Mouse (Mus musculus) heart, embryonic 14.5 days (tissue): ENCODE results near the gene Ndufb10. TPM values are rescaled to one million over a fixed set of nuclear protein-coding genes. Genes with fewer than 3 reads are reported as not detected.
A peak's percentile ranks its signal among the peaks of the same experiment; 100 is the strongest.

Experiments used
- ATAC-seq: fragments of 200-750 bp; cut with Nextera tagmentation; 2 replicates; pipeline ENCODE4 v1.8.0; 2017; ENCODE audit warnings: low read depth, moderate TSS enrichment; ENCODE audit not compliant: insufficient number of reproducible peaks, insufficient read depth, low FRiP score
- H3K27ac ChIP-seq, 2 experiments: fragments of 200-500 bp in 1 of 2; fragments of 300-500 bp in 1 of 2; sonication (generic) in 1 of 2; replicated peaks in 1 of 2; 2 replicates each; pipeline ENCODE4 v1.5.1; 2012 to 2014; ENCODE audit warnings: low read depth in 2 of 2, low read length in 2 of 2, control low read depth in 1 of 2, mild to moderate bottlenecking in 1 of 2, mixed read lengths in 1 of 2; ENCODE audit not compliant: control insufficient read depth in 1 of 2, insufficient read depth in 1 of 2
- H3K27me3 ChIP-seq: fragments of 300-500 bp; sonication (generic); 2 replicates; pipeline ENCODE4 v1.6.1; 2014; ENCODE audit warnings: mild to moderate bottlenecking, low read length, control low read depth; ENCODE audit not compliant: control insufficient read depth, insufficient read depth
- H3K36me3 ChIP-seq: fragments of 300-500 bp; sonication (generic); 2 replicates; pipeline ENCODE4 v1.6.1; 2014; ENCODE audit warnings: mild to moderate bottlenecking, control low read depth, low read length, mixed read lengths; ENCODE audit not compliant: control insufficient read depth, insufficient read depth
- H3K4me1 ChIP-seq, 2 experiments: fragments of 200-500 bp in 1 of 2; fragments of 300-500 bp in 1 of 2; sonication (generic) in 1 of 2; 2 replicates each; pipeline ENCODE4 v1.6.1; 2012 to 2014; ENCODE audit warnings: low read length in 2 of 2, control low read depth in 1 of 2, mixed read lengths in 1 of 2; ENCODE audit not compliant: control insufficient read depth in 2 of 2, insufficient read depth in 2 of 2
- H3K4me2 ChIP-seq: fragments of 300-500 bp; sonication (generic); 2 replicates; pipeline ENCODE4 v1.6.1; 2014; ENCODE audit warnings: mild to moderate bottlenecking, low read length
- H3K4me3 ChIP-seq, 2 experiments: fragments of 200-500 bp in 1 of 2; fragments of 300-500 bp in 1 of 2; sonication (generic) in 1 of 2; 2 replicates each; pipeline ENCODE4 v1.5.1; 2012 to 2014; ENCODE audit warnings: low read length in 2 of 2, mild to moderate bottlenecking in 2 of 2, control low read depth in 1 of 2, low read depth in 1 of 2, moderate library complexity in 1 of 2; ENCODE audit not compliant: control insufficient read depth in 1 of 2, insufficient read depth in 1 of 2
- H3K9ac ChIP-seq: fragments of 300-500 bp; sonication (generic); 2 replicates; pipeline ENCODE4 v1.6.1; 2014; ENCODE audit warnings: mild to moderate bottlenecking, low read length
- H3K9me3 ChIP-seq: fragments of 300-500 bp; sonication (generic); 2 replicates; pipeline ENCODE4 v1.6.1; 2016; ENCODE audit warnings: low read length, control low read depth; ENCODE audit not compliant: control insufficient read depth
- whole genome bisulfite sequencing: fragments of 180-500 bp; shearing (Covaris S2); extraction: QIAGEN DNeasy Blood & Tissue Kit; methylation state at CpG from one replicate; pipeline ENCODE4 v1.1.7; 2014; 5-methylcytosine and 5-hydroxymethylcytosine counted together
- polyA plus RNA-seq: library from polyadenylated mRNA; unstranded; fragments of >200 nt; fragmentation: Nextera tagmentation; extraction: Ambion mirVana; gene quantifications from 2 replicates; pipeline ENCODE4 v1.2.1, GENCODE M21; 2014

Ndufb10 gene
- polyA plus RNA-seq: 556 and 564 TPM in 2 replicates

- H3K36me3 ChIP-seq: peaks cover 22% of the 10 kb centered on the region
- WGBS: under 1% methylated on average over 30 of the region's 30 CpGs
- H3K9me3 ChIP-seq: no peaks in the 10 kb centered on the region
- H3K27ac ChIP-seq: peak within 1 kb of the TSS; percentile 86 to 94
- peak within 1 kb of the TSS; percentile 86 to 89 for H3K4me3 ChIP-seq
- H3K4me2 ChIP-seq: peak within 1 kb of the TSS; percentile 74
- peaks cover 6 to 24% of the 10 kb centered on the region in 2 experiments for H3K4me1 ChIP-seq
- H3K9ac ChIP-seq: peak within 1 kb of the TSS; percentile 99
- no peaks in the 10 kb centered on the region for H3K27me3 ChIP-seq
- ATAC-seq: peak; percentile 67
Observed at GRCm38 (mm10) chr17:24724184-24724583, at the start of gene Ndufb10. Gene Ndufb10 (minus strand): TSS chr17:24724478.

- H3K36me3 ChIP-seq: no peaks in the 10 kb centered on the region
- H3K4me2 ChIP-seq: no peak overlapping the region
- no peaks in the 10 kb centered on the region for H3K27me3 ChIP-seq
- no peak overlapping the region for H3K9ac ChIP-seq
- H3K4me1 ChIP-seq: no peaks in the 10 kb centered on the region
- H3K4me3 ChIP-seq: no peak overlapping the region
- H3K9me3 ChIP-seq: peaks cover 5% of the 10 kb centered on the region; the same call in 1 of the 2 replicates
- H3K27ac ChIP-seq: no peak overlapping the region
- 81% methylated on average over 5 of the region's 5 CpGs for WGBS
- ATAC-seq: no peak
Observed at GRCm38 (mm10) chr17:24773241-24773640, 49.0 kb upstream of the Ndufb10 start.

- no peak overlapping the region for H3K27ac ChIP-seq
Observed at GRCm38 (mm10) chr17:24769146-24769545, 44.9 kb upstream of the Ndufb10 start.

GRCm38 (mm10) chr17:24766266-24766875, 42.1 kb upstream of the Ndufb10 start:
- no peak overlapping the region for H3K27ac ChIP-seq
- H3K36me3 ChIP-seq: no peaks in the 10 kb centered on the region
- no peak for ATAC-seq
- H3K4me1 ChIP-seq: peaks cover 13 to 16% of the 10 kb centered on the region in 2 experiments
- WGBS: 23% methylated on average over 12 of the region's 12 CpGs
- no peak overlapping the region for H3K4me3 ChIP-seq
- no peaks in the 10 kb centered on the region for H3K27me3 ChIP-seq
- H3K4me2 ChIP-seq: no peak overlapping the region
- no peaks in the 10 kb centered on the region for H3K9me3 ChIP-seq
- H3K9ac ChIP-seq: no peak overlapping the region; the same call in 1 of the 2 replicates

More at GRCm38 (mm10) chr17:24769146-24769545, 44.9 kb upstream of the Ndufb10 start:
- no peaks in the 10 kb centered on the region for H3K36me3 ChIP-seq
- no peaks in the 10 kb centered on the region for H3K27me3 ChIP-seq
- no peak for ATAC-seq
- peaks cover 5% of the 10 kb centered on the region; the same call in 1 of the 2 replicates for H3K9me3 ChIP-seq
- H3K4me3 ChIP-seq: no peak overlapping the region
- no peak overlapping the region for H3K4me2 ChIP-seq
- WGBS: 38% methylated on average over 3 of the region's 3 CpGs
- no peak overlapping the region for H3K9ac ChIP-seq
- H3K4me1 ChIP-seq: peaks cover 11 to 12% of the 10 kb centered on the region in 2 experiments

- Histone ChIP-seq H3K9ac (no peak overlapping the region), H3K4me2 (no peak overlapping the region), H3K9me3 (no peaks in the 10 kb centered on the region), H3K27me3 (no peaks in the 10 kb centered on the region), H3K4me3 (no peak overlapping the region), H3K4me1 (peaks cover 13 to 16% of the 10 kb centered on the region in 2 experiments), H3K27ac (no peak overlapping the region), H3K36me3 (no peaks in the 10 kb centered on the region)
- WGBS: 35% methylated on average over 22 of the region's 22 CpGs
- ATAC-seq: no peak
Observed at GRCm38 (mm10) chr17:24765016-24765905, 41.0 kb upstream of the Ndufb10 start.

- no peaks in the 10 kb centered on the region for H3K36me3 ChIP-seq
- no peak overlapping the region for H3K27ac ChIP-seq
- H3K4me1 ChIP-seq: peaks cover 9 to 11% of the 10 kb centered on the region in 2 experiments; a peak in 3 of 4 replicates
- H3K4me2 ChIP-seq: no peak overlapping the region
- 57% methylated on average over 5 of the region's 5 CpGs for WGBS
- H3K27me3 ChIP-seq: peaks cover 5% of the 10 kb centered on the region; the same call in 1 of the 2 replicates
- ATAC-seq: no peak
- no peak overlapping the region for H3K4me3 ChIP-seq
- H3K9me3 ChIP-seq: no peaks in the 10 kb centered on the region
- no peak overlapping the region for H3K9ac ChIP-seq
Observed at GRCm38 (mm10) chr17:24761121-24761520, 36.8 kb upstream of the Ndufb10 start.

- no peak for ATAC-seq
- Histone ChIP-seq H3K27ac (no peak overlapping the region), H3K4me3 (no peak overlapping the region), H3K27me3 (peaks cover 42% of the 10 kb centered on the region), H3K4me2 (no peak overlapping the region), H3K4me1 (peaks cover 6 to 10% of the 10 kb centered on the region in 2 experiments; a peak in 3 of 4 replicates), H3K9ac (no peak overlapping the region), H3K36me3 (no peaks in the 10 kb centered on the region), H3K9me3 (no peaks in the 10 kb centered on the region)
- WGBS: 88% methylated on average over 1 of the region's 1 CpGs
Observed at GRCm38 (mm10) chr17:24757394-24757793, 33.1 kb upstream of the Ndufb10 start.
